Mouse (Mus musculus) liver, adult 2 months (tissue): ENCODE measurements at regions not wholly inside any gene's neighbourhood (a gene's known extent, or its start where the extent isn't known, plus 50 kb on each side); places are given as distances from the start of the nearest gene placed in this dataset.

Source experiments
- CTCF ChIP-seq: fragments of 200-500 bp; IDR thresholded peaks from 2 replicates; pipeline ENCODE4 v1.5.1; 2011; ENCODE audit warnings: low read depth, low read length, control low read depth
- POLR2A ChIP-seq: fragments of 200-500 bp; IDR thresholded peaks from 2 replicates; pipeline ENCODE4 v1.6.1; 2011; ENCODE audit warnings: low read length, control low read depth; ENCODE audit not compliant: insufficient read depth; ENCODE audit errors: extremely low read depth

DNA sequence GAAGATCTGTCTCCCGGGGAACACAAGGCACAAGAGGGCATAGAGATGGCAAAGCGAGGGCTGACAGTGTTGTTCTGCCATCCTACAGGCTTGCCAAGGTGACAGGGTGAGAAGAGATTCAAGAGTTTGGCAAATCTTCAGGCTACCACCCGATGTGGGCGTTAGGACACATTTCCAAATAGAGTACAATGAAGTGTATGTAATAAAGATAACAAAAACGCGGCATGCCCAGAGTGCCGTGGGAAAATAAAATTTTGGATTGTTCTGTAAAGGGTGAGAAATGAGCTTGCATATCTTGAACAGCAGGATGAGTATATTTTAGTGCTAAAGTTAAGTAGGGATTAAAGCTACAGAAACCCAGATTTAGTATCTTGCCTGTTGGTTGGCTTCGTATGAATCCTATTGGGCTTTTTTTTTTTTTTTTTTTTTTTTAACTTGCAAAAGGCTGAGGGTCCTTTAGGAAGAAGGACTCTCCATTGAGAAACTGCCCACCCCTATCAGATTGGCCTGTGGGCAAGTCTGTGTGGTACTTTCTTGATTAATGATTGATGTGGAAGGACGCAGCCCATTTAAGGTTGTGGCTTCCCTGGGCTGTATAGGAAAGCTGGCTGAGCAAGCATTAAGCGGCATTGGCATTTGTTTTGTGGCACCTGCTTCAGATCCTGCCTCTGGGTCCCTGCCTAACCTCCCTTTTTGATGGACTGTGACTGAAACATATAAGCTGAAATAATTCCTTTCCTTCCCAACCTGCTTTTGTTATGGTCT is 131.7 kb upstream of the Marcks start:
- TF ChIP-seq CTCF: no peak
- no peak for TF ChIP-seq POLR2A
